In the genomic region with DNA sequence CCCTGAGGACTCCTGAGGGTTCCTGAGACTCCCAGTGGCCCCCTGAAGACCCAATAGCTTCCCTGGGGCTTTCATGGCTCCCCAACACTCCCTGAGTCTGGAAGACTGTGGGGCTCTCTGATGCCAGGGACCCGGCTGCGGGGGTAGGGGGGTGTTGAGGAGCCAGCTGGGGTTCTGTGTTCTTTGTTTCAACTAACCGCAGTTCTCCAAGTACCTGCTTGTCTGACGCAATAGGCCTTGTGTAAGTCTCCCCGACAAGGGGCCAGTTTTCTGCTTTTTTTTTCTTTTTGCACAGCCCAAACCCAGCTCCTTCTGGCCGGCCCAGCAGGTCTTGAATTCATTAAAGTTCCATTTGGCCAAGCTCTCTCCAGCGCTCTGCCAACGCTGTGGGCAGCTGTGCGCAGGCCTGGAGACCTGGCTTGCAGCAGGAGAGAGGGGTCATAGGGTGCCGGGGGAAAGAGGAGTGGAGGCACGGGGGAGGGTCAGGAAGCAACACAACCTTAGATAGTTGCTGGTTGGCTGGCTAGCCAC, we compare ENCODE assay signal across 8 mouse cellular contexts.
DNase-seq lines count a peak whose midpoint lies in the region; ATAC-seq and TF ChIP-seq lines count a peak whose summit lies in the region.

No protein-coding gene starts in this region.

- ATAC-seq in embryonic facial prominence, embryonic 12.5 days (ENCODE audit: insufficient number of reproducible peaks, insufficient read depth, low FRiP score, low TSS enrichment), result 0 out of 2 replicates have a peak, but pooled peaks have one; percentile 58
- ATAC-seq in kidney, embryonic 16.5 days (ENCODE audit: low FRiP score, low TSS enrichment), result peak; percentile 76
- ATAC-seq in neutrophil, adult 5-6 weeks (ENCODE audit: extremely low read depth, insufficient number of reproducible peaks, low FRiP score, poor library complexity, severe bottlenecking), result 0 out of 2 replicates have a peak, but pooled peaks have one; percentile 9

- H3K27ac ChIP-seq in embryonic facial prominence, embryonic 12.5 days, result peak overlapping the region; percentile 92
- peak overlapping the region; percentile 81 for H3K27ac ChIP-seq in kidney, embryonic 16.5 days (ENCODE audit: low read length)

- no peak for TF ChIP-seq CTCF in lung, adult 2 months (IDR thresholded peaks at IDR 0.05; ENCODE audit: insufficient read depth, low read length)

- TF ChIP-seq POLR2A in lung, adult 2 months (IDR thresholded peaks at IDR 0.05; ENCODE audit: borderline replicate concordance, extremely low read depth, low read depth, low read length), result no peak

- H3K9ac ChIP-seq in embryonic facial prominence, embryonic 12.5 days, result peak overlapping the region; percentile 29; the same call in 1 of the 2 replicates
- H3K9ac ChIP-seq in kidney, embryonic 16.5 days (replicated peaks; ENCODE audit: low read length), result peak overlapping the region; percentile 50

- peak overlapping the region; percentile 38 for H3K4me2 ChIP-seq in embryonic facial prominence, embryonic 12.5 days (replicated peaks)
- H3K4me2 ChIP-seq in kidney, embryonic 16.5 days (replicated peaks; ENCODE audit: low read depth, low read length), result peak overlapping the region; percentile 41

- WGBS in embryonic facial prominence, embryonic 12.5 days, result 4% methylated on average over 11 of the region's 11 CpGs
- WGBS in kidney, embryonic 16.5 days, result 12% methylated on average over 11 of the region's 11 CpGs
- WGBS in lung, adult 2 months, result 26% methylated on average over 11 of the region's 11 CpGs

- peaks cover 4% of the 10 kb centered on the region; the same call in 1 of the 2 replicates for H3K27me3 ChIP-seq in embryonic facial prominence, embryonic 12.5 days
- H3K27me3 ChIP-seq in kidney, embryonic 16.5 days (ENCODE audit: insufficient read depth, low read length), result no peaks in the 10 kb centered on the region

- peak; percentile 35 for DNase-seq in adrenal gland, adult 2 months
- no peak for DNase-seq in adrenal gland, adult 18-20 months (ENCODE audit: low spot score in 2 of 2)
- peak; percentile 26 for DNase-seq in heart, adult 8-10 months (ENCODE audit: low spot score)
- peak; percentile 36 for DNase-seq in lung, adult 2 months
- no peak for DNase-seq in T-cell, adult 2 months (ENCODE audit: low spot score)

- no peaks in the 10 kb centered on the region for H3K36me3 ChIP-seq in embryonic facial prominence, embryonic 12.5 days
- no peaks in the 10 kb centered on the region for H3K36me3 ChIP-seq in kidney, embryonic 16.5 days (ENCODE audit: insufficient read depth, low read length)

- H3K9me3 ChIP-seq in embryonic facial prominence, embryonic 12.5 days, result no peaks in the 10 kb centered on the region
- H3K9me3 ChIP-seq in kidney, embryonic 16.5 days (ENCODE audit: low read length), result no peaks in the 10 kb centered on the region

- H3K4me1 ChIP-seq in embryonic facial prominence, embryonic 12.5 days, result peaks cover 19% of the 10 kb centered on the region
- peaks cover 29% of the 10 kb centered on the region for H3K4me1 ChIP-seq in kidney, embryonic 16.5 days (ENCODE audit: insufficient read depth, low read length)
- no peaks in the 10 kb centered on the region for H3K4me1 ChIP-seq in lung, adult 2 months (ENCODE audit: control insufficient read depth, insufficient read depth, low read length)

- H3K4me3 ChIP-seq in embryonic facial prominence, embryonic 12.5 days, result no peak overlapping the region
- no peak overlapping the region; the same call in 1 of the 2 replicates for H3K4me3 ChIP-seq in kidney, embryonic 16.5 days (ENCODE audit: low read length)
- no peak overlapping the region for H3K4me3 ChIP-seq in lung, adult 2 months (replicated peaks; ENCODE audit: extremely low read depth, low read depth, low read length)

Comparison
In these comparisons a context has a peak if more than half of its experiments do, and no peak if none do; other contexts are left out.
1. DNase-seq: peak in adrenal gland, adult 2 months (single experiment), heart, adult 8-10 months (single experiment) and lung, adult 2 months (single experiment); none in adrenal gland, adult 18-20 months (0 of 2) and T-cell, adult 2 months (single experiment).
2. ATAC-seq: peak in every context shown above with its lines; median percentile 76 in kidney, embryonic 16.5 days; 58 in embryonic facial prominence, embryonic 12.5 days; 9 in neutrophil, adult 5-6 weeks.